Mouse (Mus musculus) olfactory bulb, adult 2 months (tissue): ENCODE data around the gene Zbtb45.

Experiments
- CTCF ChIP-seq: fragments of 200-500 bp; IDR thresholded peaks from 2 replicates; pipeline ENCODE4 v1.5.1; 2012; ENCODE audit warnings: low read depth, mild to moderate bottlenecking, low read length, moderate library complexity; ENCODE audit not compliant: insufficient read depth
- POLR2A ChIP-seq: fragments of 200-500 bp; IDR thresholded peaks from 2 replicates; pipeline ENCODE4 v1.6.1; 2012; ENCODE audit warnings: mild to moderate bottlenecking, low read depth, low read length, moderate library complexity; ENCODE audit not compliant: insufficient read depth

DNA sequence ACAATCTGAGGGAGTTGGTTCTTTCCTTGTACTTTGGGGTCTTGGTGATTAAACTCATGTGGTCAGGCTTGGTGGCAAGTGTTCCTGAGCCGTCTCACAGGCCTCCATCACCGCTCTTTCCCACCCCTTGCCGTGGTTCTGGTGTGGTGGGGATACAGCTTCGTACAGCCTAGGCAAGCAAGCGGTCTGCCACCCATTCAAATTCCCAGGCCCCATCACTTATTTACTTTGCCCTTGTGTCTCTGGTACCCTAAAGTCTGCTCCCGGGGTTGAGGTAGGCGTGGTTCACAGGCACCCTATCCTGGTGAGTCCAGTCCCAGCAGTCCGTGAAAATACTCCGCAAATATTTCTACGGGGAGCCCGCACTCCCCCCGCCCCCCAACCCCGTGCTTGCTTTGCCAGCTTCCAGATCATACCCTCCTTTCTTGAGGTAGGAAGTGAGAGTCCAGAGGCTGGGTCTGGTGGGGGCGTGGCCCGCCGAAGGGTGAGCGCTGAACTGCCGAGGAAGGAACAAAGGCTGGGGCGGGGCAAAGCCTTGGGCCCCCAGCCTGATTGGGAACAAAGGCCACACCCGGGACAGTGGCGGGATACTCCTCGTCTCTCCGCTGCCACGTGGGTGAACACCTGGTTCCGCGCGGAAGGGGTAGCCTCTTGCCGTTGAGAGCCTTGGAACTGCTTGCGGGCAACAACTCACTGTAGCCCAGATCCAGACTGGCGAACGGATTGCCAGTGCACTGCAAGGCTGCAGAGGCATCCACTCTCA lies 13.1 kb upstream of the Zbtb45 start:
- TF ChIP-seq POLR2A (no peak), CTCF (no peak)
